Mouse (Mus musculus): Measurements from ENCODE around the gene Krtap28-13. TPM values are rescaled to one million over a fixed set of nuclear protein-coding genes. Genes with fewer than 3 reads are reported as not detected.

Gene Krtap28-13
- total RNA-seq, 4 experiments from 2014 or later, result not detected

DNA sequence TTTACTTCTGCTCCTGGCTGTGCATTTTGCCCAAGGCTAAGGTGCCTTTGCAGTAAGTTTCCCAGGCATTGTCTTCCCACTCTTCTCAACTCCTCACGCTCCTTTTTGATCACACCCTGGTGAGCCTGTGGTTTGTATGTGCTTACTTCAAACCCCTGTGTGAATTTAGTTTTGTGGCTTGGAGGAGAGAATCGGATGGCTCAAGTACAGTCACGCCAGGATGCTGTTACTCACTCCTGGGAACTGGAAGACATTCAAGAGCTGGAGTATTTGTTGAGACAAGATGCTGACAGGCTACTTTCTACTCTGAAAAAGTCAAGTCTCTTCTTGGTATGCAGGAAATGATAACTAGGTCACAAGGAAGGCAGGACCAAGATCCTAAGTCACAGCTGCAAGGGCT lies 30.5 kb downstream of the Krtap28-13 start:
- DNase-seq (ENCODE audit: low spot score in 2 of 2), result no peak

DNA sequence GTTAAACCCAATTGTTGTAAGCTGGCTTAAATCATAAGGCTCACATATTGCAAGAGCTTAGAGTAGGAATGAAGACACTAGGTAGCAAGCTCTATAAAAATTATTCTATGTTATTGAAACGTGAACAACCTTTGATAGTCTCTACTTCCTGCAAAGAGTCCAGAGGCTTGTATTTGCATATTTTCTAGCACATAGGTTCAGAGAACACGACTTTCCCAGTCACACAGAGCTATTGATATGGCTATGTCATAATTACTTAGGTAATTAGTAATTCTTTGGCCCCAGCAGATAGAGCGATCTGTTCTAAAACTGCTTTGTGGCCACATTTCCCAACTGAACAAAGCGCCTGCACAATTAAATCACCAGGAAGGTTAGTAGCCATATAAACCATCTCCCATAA lies 36.2 kb downstream of the Krtap28-13 start:
- DNase-seq (ENCODE audit: low spot score in 2 of 2), result no peak

- no peak for DNase-seq (ENCODE audit: low spot score in 2 of 2)
Measured at GRCm38 (mm10) chr1:83099160-83099559, 38.4 kb downstream of the Krtap28-13 start.

GRCm38 (mm10) chr1:83099580-83100137 lies 38.9 kb downstream of the Krtap28-13 start:
- DNase-seq (ENCODE audit: low spot score in 2 of 2), result no peak

DNA sequence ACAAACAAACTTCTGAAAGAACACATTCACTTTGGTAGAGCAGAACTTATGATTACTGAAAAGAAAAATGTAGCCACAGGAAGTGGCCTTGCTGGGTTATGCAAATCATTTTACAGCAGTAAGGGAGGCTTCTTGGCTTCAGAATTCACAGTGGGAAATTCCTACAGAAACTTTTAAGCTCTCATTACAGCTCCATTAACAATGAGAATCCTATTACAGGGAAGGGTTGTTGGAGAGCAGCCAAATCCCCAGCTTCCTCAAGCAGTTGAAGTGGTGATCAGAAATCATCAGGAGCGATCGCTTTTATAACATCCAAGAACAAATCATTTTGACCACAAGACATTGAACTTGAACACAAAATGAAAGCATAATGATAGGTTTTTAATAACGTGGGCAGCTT lies 41.2 kb downstream of the Krtap28-13 start:
- DNase-seq (ENCODE audit: low spot score in 2 of 2), result no peak

DNA sequence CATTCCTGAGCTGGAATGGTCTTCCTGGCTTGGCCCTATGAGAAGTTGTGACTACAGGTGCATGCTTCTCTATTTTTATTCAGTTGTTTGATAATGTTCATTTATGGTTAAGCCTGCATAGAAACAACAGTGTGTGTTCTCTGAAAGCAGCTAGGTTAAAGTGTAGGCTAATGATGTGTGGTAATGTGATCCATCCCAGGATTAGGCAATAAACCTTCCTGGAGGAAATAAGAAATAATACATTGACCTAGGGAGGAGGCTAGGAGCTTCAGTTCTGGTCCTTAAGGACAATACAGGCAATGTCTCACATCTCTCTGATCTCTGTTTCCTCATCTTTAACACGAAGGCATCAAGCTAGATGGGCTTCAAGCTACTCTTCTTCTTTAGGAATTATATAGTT lies 44.7 kb downstream of the Krtap28-13 start:
- DNase-seq (ENCODE audit: low spot score in 2 of 2), result no peak

DNA sequence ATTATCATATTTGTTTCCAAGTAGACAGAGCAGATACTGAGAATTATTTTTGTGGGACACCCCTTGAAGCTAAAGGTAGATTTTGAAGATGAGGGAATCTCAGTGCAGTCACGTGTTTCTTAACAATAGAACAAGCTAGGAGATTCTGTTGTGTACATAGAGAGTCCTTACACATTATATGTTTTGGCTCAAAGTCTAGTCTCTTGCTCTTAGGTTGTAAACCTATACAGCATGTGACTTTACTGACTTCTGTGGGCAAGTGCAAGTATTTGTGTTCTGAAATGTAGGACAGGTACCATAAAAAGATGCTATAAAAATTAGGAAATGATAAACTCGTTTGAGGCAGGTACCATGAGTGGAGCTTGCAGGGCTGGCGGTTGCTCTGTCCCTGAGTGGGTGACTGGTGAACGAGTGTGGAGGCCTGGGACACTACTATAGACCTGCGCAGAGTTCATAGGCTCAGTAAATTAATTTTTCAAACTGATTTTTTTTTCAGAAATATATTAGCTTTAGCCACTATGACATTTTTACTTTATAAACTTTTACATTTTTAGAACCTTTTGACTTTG lies 46.8 kb downstream of the Krtap28-13 start:
- DNase-seq (ENCODE audit: low spot score in 2 of 2), result no peak

GRCm38 (mm10) chr1:83110992-83111391 lies 50.3 kb downstream of the Krtap28-13 start:
- DNase-seq (ENCODE audit: low spot score in 2 of 2), result no peak

Other genes with a start within 250 kb of the Krtap28-13 start
- 10 to 100 TPM; 22.0 to 24.1 (median 23.1) TPM for gene Agfg1, start 221.4 kb upstream of the Krtap28-13 start, total RNA-seq (2022)
- gene A030005L19Rik, start 147.6 kb upstream of the Krtap28-13 start, total RNA-seq (2022), result not detected
- gene A030014E15Rik, start 136.0 kb upstream of the Krtap28-13 start, total RNA-seq (2022), result not detected
- gene Gm6217, start 129.5 kb upstream of the Krtap28-13 start, total RNA-seq (2022), result not detected
- gene A030003K21Rik, start 117.5 kb upstream of the Krtap28-13 start, total RNA-seq (2022), result not detected
- gene Gm7544, start 104.9 kb upstream of the Krtap28-13 start, total RNA-seq (2022), result not detected
- gene Gm47955, start 100.6 kb upstream of the Krtap28-13 start, total RNA-seq (2022), result not detected
- gene Gm47959, start 60.4 kb upstream of the Krtap28-13 start, total RNA-seq (2022), result not detected
- gene Slc19a3, start 22.5 kb upstream of the Krtap28-13 start, total RNA-seq (2022), result under 1 TPM in 1 of 4 experiments, not detected in 3; 0.27 TPM
- gene Krtap28-10, start 18.4 kb upstream of the Krtap28-13 start, total RNA-seq (2022), result not detected
- not detected for gene Gm47969, start 16.0 kb upstream of the Krtap28-13 start, total RNA-seq (2022)
- not detected for gene A030005K14Rik, start 1.6 kb upstream of the Krtap28-13 start, total RNA-seq (2022)
- not detected for gene Ccl20, start 55.8 kb downstream of the Krtap28-13 start, total RNA-seq (2022)
- not detected for gene Daw1, start 98.8 kb downstream of the Krtap28-13 start, total RNA-seq (2022)